Mouse (Mus musculus): ENCODE data around the gene Tgif1.

Gene Tgif1

DNA sequence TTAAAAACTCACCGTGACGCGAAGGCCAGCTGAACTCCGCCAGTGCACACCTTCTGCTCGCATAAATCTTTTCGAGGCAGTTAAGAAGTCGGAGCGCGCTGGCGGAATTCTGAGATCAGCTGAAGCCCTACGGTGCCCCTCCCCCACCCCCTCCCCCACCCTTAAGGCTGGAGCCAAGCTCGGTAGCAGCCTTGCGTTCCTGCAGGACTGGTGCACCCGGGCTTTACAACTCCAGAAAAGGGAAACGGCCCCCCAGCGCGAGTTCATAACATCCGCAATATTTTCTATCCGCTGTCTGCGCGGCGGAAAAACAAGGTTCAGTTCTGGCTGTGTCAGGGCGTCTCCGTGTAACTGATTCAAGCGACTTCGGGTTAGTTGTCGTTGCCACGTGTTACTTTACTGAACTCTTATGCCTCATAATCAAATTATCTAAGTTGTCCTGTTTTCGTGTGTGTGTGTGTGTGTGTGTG is at the start of gene Tgif1:
Gene Tgif1 (minus strand): TSS at position 111 of the 470 bp plus-strand sequence.
- peak in 1 of 2 experiments; percentile 36 for DNase-seq (ENCODE audit: low spot score in 2 of 2)

DNA sequence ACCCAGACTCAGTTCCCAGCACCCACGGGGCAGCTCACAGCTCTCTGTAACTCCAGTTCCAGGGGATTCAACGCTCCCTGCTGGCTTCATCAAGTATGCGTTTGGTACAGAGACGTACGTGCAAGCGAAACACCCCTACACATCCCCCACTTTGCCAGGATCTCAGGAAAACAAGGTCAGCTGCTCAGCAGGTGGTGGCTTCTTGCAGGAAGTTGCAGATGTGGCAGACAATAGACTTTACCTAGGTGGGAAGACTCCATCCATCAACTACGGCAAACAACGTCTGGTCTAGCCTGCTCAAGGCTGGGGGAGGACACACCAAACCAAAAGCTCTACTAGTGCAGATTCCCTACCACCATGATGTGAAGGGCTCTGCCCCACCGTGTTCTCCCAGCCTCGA is 47.3 kb upstream of the Tgif1 start:
- DNase-seq (ENCODE audit: low spot score in 2 of 2): no peak

DNA sequence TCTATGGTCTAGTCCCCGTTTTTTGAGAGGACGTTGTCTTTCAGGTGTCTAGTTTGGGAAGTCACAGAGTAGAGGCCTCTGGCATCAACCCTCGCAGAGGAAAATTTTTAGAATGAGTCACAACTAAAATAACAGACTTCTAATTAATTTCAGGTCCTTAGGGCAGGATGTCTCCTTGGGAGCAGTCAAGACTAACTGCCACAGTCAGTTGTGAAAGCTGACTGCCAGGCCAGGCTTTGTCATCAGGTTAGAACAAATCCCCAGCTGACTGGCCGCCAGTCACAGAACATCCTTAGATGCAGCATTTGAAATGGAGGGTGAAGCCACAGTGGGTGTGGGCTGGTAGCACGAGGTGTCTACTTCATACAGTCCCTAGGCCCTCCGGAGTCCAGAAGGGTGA is 46.3 kb upstream of the Tgif1 start:
- no peak for DNase-seq (ENCODE audit: low spot score in 2 of 2)

DNA sequence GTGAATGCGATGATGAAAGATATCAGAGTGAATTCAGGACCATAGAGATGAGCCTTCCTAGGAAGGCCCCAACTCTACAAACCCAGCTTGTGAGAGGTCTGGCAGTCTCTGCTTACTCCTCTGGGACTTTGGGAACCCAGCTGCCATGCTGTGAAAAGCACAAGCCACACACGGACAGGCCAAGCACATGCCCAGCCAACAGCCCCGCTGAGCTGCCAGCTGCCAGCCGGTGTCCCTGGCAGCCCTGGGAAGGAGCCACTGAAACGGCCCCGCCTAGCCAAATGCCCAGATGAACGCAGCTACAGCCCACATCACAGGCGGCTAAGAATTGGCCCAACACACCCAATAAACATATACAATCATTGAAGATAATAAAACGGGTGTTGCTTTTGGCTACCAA is 41.5 kb upstream of the Tgif1 start:
- peak; percentile 66 to 67 for DNase-seq (ENCODE audit: low spot score in 2 of 2)

DNA sequence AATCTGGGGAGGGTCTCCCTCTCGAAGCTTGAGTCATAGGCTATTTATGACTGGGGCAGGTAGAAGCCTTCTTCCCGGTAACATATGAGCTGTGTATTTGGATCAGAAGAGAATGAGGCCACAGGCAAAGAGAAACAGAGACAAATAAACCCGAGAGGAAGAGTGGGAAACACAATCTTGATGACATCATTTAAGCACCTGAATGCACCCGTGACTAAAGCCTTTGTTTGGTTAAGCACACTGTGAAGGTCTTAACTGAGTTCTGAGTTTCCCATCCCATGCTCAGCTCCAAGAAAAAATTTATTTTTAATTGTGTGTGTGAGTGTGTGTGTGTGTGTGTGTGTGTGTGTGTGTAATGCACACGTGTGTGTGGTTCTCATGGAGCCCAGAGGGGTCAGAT is 39.8 kb upstream of the Tgif1 start:
- no peak for DNase-seq (ENCODE audit: low spot score in 2 of 2)

DNA sequence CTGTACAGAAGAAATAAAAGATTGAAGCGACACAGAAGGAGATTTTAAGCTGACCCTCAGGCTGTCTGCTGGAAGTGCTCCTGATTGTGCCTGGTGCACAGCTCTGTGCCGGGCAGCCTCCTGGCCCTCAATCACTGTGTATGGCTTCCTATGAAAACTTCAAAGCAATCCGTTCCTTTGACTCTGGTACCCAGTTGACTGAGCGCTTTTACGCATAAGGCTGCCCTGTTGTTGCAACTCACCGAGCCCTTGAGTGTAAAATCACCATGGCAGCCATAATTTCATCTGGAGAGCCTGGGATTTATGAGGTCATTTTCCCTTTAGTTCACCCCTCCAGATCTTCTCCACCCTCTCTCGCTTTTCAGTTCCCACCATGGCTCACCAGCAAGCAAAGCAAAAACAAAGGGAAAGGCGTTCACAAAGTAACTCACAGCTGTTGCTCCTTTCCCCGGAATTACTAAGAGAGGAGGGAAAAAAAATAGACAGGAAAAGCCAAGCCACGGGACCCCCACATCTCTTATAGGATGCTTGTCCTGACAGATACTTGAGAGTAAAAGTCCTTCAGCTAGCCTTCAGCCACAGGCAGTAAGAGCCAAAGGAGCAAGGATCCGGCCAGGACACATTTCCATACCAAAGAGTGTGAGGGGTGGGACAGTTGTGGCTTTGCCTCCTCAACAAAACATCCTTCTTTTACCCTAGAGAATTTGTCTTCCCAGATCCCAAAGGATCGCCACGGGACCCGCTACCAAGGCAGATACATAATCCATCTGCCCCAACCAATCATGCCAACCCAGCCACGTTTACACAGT is 39.1 kb upstream of the Tgif1 start:
- DNase-seq (ENCODE audit: low spot score in 2 of 2): no peak

DNA sequence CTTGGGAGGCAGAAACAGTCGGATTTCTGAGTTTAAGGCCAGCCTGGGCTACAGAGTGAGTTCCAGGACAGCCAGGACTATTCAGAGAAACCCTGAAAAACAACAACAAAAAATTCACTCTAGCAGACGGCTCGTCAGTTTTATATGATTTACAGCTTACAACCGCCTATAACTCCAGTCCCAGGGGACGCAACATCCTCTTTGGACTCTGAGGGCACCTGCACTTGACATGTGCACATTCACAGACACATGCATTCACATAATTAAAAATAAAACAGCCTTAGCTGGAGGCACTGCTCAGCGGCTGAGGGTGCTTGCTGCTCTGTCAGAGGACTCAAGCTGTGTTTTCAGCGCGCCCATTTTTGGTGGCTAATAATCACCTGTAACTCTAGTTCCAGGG is 37.2 kb upstream of the Tgif1 start:
- no peak for DNase-seq (ENCODE audit: low spot score in 2 of 2)

DNA sequence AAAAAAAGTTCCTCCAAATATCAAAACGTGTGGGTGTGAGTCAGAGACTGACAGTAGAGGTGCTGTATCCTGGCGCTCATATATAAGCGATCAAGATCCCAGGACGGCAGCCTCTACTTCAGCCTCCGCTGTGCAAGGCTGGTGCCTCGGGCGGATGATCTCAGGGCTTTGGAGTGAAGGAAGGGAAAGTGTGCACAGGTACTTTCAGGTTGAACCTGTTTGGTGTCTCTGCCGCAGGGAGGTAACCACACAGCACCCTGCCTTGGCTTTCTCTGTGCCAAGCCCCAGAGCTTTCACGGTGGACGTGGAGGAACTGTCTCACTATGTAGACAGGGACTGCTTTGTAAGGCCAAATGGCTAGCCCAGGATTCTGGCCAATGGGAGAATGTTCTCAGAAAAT is 35.3 kb upstream of the Tgif1 start:
- no peak for DNase-seq (ENCODE audit: low spot score in 2 of 2)

DNA sequence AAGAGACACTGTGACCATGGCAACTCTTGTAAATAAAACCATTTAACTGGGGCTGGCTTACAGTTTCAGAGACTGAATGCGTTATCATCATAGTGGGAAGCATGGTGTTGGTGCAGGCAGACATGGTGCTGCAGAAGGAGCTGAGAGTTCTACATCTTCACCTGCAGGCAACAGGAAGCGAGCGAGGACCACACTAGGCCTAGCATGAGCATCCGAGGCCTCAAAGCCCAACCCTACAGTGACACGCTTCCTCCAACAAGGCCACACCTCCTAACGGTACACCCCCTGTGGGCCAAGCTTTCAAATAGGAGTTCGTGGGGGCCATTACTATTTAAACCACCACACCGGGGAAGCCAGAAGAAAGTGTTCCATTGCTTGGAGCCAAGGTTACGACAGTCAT is 34.5 kb upstream of the Tgif1 start:
- no peak for DNase-seq (ENCODE audit: low spot score in 2 of 2)

DNA sequence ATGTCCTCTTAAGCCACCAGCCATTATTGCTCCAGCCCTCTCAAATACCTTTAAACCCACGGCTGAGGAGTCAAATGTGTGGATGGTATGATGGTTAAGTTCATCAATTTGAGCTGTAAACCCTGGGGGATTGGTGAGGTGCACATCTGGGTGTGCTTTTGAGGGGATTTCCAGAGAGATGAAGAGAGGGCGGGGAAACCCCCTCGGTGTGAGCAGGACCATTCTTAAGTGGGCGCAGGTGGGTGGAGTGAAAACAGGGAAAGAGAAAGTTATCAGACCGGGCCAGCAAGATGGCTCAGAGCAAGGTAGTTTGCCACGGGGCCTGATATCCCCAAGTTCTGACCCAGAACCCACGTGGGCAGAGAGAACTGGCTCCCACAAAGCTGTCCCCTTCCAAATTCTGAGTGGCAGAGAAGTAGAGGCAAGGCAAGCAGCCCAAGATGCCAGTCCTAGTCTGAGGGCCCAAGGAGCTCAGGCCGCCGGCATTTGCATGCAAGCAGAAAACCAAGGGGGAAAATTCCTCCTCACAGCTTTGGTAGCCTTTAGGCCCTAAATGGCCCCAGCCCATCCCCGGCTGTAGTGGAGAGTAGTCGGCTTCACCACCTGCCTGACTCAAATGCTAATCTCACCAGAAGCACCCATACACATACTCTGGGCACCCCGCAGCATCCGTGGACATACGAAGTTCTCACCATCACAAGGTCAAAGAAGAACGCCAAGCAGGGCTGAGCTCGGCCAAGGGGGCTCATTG is 33.5 kb upstream of the Tgif1 start:
- no peak for DNase-seq (ENCODE audit: low spot score in 2 of 2)

DNA sequence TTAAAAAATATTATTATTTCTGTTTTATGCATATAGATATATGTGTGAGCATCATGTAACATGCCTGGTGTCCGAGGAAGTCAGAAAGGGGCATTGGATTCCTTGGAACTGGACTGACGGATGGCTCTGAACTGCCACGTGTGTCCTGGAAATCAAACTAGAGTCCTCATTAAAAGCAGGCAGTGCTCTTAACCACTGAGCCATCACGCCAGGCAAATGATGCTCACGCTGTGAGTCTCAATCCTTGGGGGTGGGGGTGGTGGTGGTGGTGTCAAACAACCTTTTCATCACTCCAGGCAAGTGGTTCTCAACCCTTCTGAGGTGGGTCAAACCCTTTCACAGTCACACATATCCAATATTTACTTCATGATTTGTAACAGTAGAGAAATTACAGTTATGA is 32.5 kb upstream of the Tgif1 start:
- no peak for DNase-seq (ENCODE audit: low spot score in 2 of 2)

DNA sequence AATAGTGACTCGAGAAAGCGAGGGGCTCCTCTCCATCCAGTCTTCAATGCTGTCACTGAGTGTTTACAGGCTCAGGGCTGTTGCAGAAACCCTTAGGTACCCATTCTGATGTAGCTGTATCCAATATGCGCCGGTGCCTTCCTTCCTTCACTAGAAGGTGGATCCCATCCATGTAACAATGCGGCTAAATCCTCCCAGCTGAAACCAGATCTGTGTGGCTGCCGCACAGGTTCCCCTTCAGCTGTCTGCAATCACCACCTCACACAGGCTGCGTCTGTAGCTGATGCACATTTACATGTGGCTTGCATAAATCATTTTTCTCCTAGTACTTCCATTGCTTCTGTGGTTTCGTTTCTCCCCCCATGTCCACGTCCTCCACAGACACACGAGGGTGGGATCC is 28.6 kb upstream of the Tgif1 start:
- no peak for DNase-seq (ENCODE audit: low spot score in 2 of 2)

DNA sequence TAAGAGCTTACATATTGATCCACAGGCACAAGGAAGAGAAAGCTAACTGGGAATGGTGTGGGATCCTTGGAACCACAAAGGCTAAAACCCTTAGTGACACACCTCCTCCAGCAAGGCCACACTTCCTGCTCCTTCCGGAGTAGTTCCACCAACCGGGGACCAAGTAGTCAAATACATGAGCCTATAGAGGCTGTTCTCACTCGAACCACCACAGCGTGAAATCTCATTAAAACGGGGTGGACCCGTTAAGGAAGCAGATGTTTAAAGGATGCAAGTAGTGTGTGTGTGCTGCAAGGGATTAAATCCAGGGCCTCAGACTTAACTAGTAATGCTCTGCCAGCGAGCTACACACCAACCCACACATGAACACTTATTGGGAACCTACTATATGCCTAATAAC is 27.8 kb upstream of the Tgif1 start:
- no peak for DNase-seq (ENCODE audit: low spot score in 2 of 2)

DNA sequence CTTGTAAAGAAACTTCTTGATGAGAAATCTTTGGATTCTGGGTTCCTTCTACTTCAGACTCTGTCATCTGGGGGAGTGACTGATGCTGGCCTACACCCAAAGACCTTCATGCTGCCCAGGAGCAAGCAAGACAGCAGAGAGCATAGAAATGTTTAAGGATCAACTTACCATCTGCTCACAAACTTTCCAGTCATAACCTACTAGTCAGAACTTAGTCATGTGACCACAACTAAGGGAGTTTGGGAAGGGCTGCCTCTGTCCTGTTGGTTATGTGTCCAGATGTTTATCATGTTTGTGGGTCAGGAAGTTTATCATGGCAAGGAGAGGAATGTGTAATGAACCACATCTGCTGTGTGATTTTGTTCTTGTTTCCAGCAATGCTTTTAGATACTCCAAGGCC is 24.9 kb upstream of the Tgif1 start:
- DNase-seq (ENCODE audit: low spot score in 2 of 2): no peak

DNA sequence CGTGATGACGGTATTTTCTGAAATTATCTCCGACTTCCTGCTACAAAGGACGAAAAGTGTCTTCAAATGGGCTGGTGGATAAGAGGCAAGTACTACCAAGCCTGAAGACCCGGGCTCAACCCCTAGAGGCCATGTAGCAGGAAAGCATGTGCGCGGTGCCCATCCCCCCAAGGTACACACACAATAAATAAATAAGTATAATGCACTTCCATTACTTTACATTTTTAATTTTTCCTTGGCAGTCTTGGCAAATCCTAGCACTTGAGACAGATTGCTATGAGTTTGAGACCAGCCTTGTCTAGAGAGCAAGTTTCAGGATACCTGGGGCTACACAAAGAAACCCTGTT is 20.4 kb upstream of the Tgif1 start:
- DNase-seq (ENCODE audit: low spot score in 2 of 2): no peak

DNA sequence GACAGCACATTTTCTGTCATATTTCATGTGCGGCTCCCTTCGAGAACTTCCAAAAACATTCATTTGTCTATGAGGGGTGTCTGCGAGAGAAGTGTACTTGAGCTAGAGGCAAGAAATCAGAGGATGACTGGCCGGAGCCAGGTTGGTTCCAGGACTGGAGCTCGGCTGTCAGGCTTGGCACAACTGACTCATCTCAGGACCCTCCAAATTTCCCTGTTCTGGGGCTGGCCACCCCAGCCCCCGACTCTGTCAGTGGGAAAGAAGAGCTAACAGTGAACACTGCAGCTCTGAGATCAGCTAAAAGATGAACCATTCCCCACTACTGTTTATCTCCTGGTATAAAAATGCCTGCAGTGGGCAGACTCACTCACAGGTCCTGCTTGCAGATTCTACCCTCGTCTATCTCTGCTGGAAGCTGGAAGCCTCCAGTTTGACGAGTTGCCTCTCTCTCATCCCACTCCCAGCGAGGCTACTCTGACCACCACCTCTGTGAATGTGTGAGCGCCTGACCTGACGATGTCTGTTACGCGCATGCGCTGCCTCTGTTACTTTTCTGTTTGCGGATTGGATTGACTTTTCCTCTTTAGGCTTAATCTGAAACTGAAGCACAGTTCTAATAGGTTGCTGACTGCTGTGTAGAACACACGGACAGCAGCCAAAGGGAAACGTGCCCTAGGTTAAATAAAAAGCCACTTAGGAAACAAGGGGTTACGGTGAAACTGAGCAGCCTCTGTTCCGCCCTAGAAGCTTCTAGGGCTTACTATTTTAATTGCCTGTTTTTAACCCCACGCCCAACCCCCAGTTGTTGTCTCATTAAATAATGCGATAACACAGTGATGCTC is 19.8 kb upstream of the Tgif1 start:
- DNase-seq (ENCODE audit: low spot score in 2 of 2): peak; percentile 31 to 45

DNA sequence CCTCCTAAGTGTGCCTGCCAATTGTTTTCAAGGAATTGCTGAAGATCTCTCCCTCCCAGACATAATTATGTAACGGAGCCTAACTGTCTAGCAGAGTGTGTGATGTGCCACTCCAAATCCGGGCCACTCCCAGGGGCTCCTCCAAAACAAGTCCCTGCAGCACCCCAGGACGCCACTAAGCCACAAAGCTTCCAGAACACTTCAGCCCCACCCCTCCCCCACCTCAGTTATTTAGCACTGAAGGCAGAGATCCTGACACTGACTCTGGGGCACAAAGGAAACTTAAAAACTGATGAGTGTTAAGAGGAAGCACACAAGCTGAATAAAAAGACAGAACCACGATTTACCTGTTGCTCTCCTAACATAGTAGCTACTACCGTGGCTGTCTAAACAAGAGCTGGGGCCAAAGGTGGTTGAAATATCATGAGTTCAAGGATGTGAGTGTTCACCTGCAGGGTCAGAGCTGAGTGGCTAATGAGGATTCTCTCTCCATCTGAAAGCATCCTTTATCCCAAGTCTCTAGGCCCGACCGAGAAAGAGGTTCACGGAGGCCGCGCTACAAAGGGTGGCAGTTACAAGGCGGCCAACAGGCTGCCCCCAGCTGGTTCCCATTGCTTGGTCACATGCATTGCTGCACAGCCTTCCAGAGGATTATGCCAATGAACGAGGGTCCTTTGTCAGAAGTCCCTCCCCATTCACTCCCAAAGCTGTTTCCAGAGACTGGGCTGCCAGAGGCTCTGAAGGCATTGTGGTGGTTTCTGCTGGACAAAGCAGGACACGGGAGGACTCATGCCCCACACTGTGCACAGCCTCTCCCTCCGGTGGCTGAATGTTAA is 19.0 kb upstream of the Tgif1 start:
- peak; percentile 61 to 68 for DNase-seq (ENCODE audit: low spot score in 2 of 2)

DNA sequence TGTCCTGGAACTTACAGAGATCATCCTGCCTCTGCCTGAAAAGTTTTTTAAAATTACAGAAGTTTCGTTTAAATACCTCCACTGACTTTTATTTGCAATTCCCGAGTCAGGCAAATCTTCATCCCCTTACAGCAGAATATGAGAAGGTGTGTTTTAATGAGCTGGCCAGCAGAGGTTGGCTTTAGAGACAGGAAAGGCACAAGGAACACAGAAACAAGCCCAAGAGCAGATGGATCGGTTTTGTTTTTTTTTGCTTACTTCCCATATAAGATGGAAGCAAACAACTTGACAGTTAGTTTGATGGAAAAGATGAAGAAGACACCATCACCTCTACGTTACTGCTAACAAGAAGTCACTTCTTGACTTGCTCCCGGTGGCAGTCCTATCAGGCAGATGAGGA is 18.3 kb upstream of the Tgif1 start:
- DNase-seq (ENCODE audit: low spot score in 2 of 2): no peak

DNA sequence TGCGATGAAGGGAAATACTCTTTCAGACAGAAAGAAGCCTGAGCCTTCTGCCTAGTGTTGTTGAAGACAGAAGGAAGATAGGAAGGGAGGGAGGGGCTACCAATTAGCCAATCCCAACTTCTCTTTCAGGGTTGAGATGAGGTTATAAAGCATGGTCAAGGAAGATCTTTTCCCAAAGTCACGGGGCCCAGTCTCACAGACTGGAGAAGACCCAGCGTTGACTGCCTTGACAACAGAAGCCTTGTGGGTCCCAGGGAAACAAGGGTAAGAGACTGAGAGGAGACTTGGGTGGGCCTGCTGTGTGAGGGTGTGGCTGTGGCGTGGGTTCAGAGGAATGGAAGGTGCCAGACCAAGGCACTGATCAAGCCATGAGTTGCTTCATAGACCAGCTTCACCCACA is 17.2 kb upstream of the Tgif1 start:
- no peak for DNase-seq (ENCODE audit: low spot score in 2 of 2)

DNA sequence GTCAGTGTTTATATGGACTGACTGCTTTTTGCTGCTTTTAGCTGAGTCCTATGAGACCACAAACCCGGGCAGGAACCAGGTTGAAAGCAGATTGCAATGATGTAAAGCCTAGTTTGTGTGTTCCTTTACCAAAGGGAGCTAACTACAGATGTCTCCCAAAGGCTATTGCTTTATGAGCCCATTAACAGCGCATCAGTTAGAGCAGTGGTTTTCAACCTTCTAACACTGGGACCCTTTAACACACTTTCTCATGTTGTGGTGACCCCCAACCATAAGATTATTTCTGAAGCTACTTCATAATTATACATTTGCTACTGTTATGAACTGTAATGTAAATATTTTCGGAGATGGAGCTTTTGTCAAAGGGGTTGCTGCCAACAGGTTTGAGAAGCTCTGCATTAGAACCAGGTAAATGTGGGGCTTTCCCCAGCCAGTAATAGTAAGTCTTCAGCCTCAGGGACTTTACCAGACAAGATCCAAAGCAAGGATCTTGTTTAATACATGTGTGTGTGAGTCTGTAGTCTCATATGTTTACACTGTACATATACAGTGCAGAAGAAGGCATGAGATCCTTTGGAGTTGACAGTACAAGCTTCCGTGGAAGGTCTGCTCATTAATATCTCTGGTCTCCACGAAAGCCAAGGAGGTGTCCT is 15.4 kb upstream of the Tgif1 start:
- no peak for DNase-seq (ENCODE audit: low spot score in 2 of 2)

DNA sequence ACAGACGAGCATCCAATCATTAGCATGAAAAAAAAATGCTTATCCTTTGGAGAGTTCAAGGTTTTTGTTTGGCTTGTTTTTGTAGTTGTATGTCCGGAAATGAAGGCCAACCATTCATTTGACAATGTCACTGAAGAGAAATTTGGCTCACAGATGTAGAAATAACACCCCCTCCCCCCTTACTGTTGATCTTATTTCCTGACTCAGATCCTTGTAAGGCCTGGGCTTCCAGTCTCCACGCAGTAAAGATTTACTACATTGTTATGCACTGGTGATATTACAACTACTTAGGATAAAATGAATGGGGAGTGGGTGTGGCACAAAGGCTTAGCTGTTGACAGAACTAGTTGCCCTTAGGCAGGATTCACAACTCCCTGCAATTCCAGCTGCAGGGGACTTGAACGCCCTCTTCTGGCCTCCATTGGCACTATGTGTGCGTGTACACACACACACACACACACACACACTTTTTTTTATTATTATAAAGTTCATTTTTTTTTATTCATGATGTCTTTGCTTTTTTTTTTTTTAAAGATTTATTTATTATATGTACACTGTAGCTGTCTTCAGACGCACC is 13.3 kb upstream of the Tgif1 start:
- DNase-seq (ENCODE audit: low spot score in 2 of 2): no peak

Data from right cerebral cortex, postnatal 10 days (tissue).